Mouse (Mus musculus) limb, embryonic 11.5 days (tissue): Measurements from ENCODE around the gene Sdhd. TPM values are rescaled to one million over a fixed set of nuclear protein-coding genes. Genes with fewer than 3 reads are reported as not detected.

Experiments used
- ATAC-seq: fragments of 200-750 bp; cut with Nextera tagmentation; 2 replicates; pipeline ENCODE4 v1.8.0; 2017; ENCODE audit warnings: low read depth; ENCODE audit not compliant: insufficient number of reproducible peaks, low FRiP score, low TSS enrichment
- DNase-seq: peaks from one replicate; pipeline ENCODE4 v3.0.0-alpha.2; 2015; ENCODE audit warnings: low spot score
- H3K27ac ChIP-seq: fragments of 300-500 bp; sonication (generic); replicated peaks from 2 replicates; pipeline ENCODE4 v1.5.1; 2014; ENCODE audit warnings: low read depth, mild to moderate bottlenecking, low read length
- H3K27me3 ChIP-seq: fragments of 300-500 bp; sonication (generic); 2 replicates; pipeline ENCODE4 v1.6.1; 2014; ENCODE audit warnings: mild to moderate bottlenecking, low read length, mixed read lengths; ENCODE audit not compliant: control insufficient read depth, insufficient read depth
- H3K36me3 ChIP-seq: fragments of 300-500 bp; sonication (generic); 2 replicates; pipeline ENCODE4 v1.6.1; 2014; ENCODE audit warnings: mild to moderate bottlenecking, low read length, moderate library complexity, mixed read lengths; ENCODE audit not compliant: control insufficient read depth, insufficient read depth
- H3K4me1 ChIP-seq: fragments of 300-500 bp; sonication (generic); 2 replicates; pipeline ENCODE4 v1.6.1; 2014; ENCODE audit warnings: low read length, mixed read lengths; ENCODE audit not compliant: control insufficient read depth, insufficient read depth
- H3K4me2 ChIP-seq: fragments of 300-500 bp; sonication (generic); 2 replicates; pipeline ENCODE4 v1.6.1; 2014; ENCODE audit warnings: low read depth, mild to moderate bottlenecking, moderate library complexity; ENCODE audit not compliant: severe bottlenecking
- H3K4me3 ChIP-seq: fragments of 300-500 bp; sonication (generic); 2 replicates; pipeline ENCODE4 v1.5.1; 2014; ENCODE audit warnings: low read depth, low read length
- H3K9ac ChIP-seq: fragments of 300-500 bp; sonication (generic); 2 replicates; pipeline ENCODE4 v1.6.1; 2014; ENCODE audit warnings: mild to moderate bottlenecking, low read length
- H3K9me3 ChIP-seq: fragments of 300-500 bp; sonication (generic); 2 replicates; pipeline ENCODE4 v1.6.1; 2016; ENCODE audit warnings: low read length; ENCODE audit not compliant: control insufficient read depth
- WGBS: fragments of 180-500 bp; shearing (Covaris S2); extraction: QIAGEN DNeasy Blood & Tissue Kit; methylation state at CpG from one replicate; pipeline ENCODE4 v1.1.7; 2014; 5-methylcytosine and 5-hydroxymethylcytosine counted together
- polyA plus RNA-seq: library from polyadenylated mRNA; unstranded; fragments of >200 nt; fragmentation: Nextera tagmentation; extraction: Ambion mirVana; gene quantifications from 2 replicates; pipeline ENCODE4 v1.2.1, GENCODE M21; 2014

The Sdhd gene
- polyA plus RNA-seq, 1 experiment from 2014 or later = 303 TPM

- no peak overlapping the region for H3K27ac ChIP-seq
- H3K9me3 ChIP-seq = no peaks in the 10 kb centered on the region
- H3K36me3 ChIP-seq = no peaks in the 10 kb centered on the region
- no peak overlapping the region for H3K4me3 ChIP-seq
- no peak overlapping the region for H3K9ac ChIP-seq
- 80% methylated on average over 2 of the region's 2 CpGs for WGBS
- ATAC-seq (no peak), DNase-seq (no peak)
- no peak overlapping the region for H3K4me2 ChIP-seq
- no peaks in the 10 kb centered on the region for H3K27me3 ChIP-seq
- H3K4me1 ChIP-seq = no peaks in the 10 kb centered on the region
These were observed 50.1 kb downstream of the Sdhd start for GRCm38 (mm10) chr9:50553547-50553946.

DNA sequence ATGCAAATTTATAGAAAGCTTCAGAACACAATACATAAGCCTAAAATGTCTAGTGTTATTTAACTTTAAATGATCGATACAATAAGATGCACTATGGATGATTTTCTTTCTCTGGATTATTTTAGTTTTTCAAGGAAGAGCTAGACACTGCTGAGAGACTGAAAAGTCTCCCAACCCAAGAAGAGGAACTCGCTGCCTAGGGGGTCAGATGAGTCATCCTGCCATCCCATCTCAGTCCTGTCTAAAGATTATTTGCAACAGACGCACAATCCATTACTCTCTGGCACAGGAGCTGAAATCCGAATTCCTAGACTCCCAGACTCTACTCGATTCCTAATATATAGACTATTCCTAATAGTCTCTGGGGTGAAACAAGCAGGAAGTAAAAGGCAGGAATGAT is 51.4 kb downstream of the Sdhd start:
- 78% methylated on average over 5 of the region's 5 CpGs for WGBS
- no peak overlapping the region for H3K4me3 ChIP-seq

DNA sequence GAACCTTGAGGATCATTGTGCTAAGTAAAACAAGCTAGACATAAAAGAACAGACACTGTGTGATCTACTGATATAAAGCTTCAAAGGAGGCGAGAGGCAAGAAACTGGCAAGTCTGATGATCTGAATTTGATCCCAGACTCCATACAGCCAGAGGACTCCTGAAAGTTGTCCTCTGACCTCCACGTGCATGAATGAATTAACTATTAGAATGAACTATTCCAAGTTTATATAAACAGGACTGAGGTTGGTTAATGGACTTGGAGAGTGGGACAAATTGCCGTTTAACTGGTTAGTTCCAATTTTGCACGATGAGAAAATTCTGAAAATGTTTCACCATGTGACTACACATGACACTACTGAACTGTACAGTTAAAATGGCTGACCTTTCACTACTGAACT is 54.7 kb downstream of the Sdhd start:
- Histone ChIP-seq H3K27ac (no peak overlapping the region), H3K36me3 (no peaks in the 10 kb centered on the region), H3K9me3 (no peaks in the 10 kb centered on the region), H3K27me3 (no peaks in the 10 kb centered on the region), H3K9ac (no peak overlapping the region), H3K4me2 (no peak overlapping the region), H3K4me3 (no peak overlapping the region), H3K4me1 (no peaks in the 10 kb centered on the region)
- no peak for DNase-seq
- WGBS = 83% methylated on average over 4 of the region's 4 CpGs
- no peak for ATAC-seq

More for the DNA sequence above, 51.4 kb downstream of the Sdhd start:
- H3K36me3 ChIP-seq = no peaks in the 10 kb centered on the region
- H3K27ac ChIP-seq = no peak overlapping the region
- no peak for ATAC-seq
- H3K9ac ChIP-seq = no peak overlapping the region
- DNase-seq = no peak
- H3K27me3 ChIP-seq = no peaks in the 10 kb centered on the region
- H3K4me1 ChIP-seq = no peaks in the 10 kb centered on the region
- no peaks in the 10 kb centered on the region for H3K9me3 ChIP-seq
- no peak overlapping the region for H3K4me2 ChIP-seq

GRCm38 (mm10) chr9:50547859-50548478 is 55.6 kb downstream of the Sdhd start:
- ATAC-seq = no peak
- Histone ChIP-seq H3K9me3 (no peaks in the 10 kb centered on the region), H3K27me3 (no peaks in the 10 kb centered on the region), H3K4me2 (no peak overlapping the region), H3K9ac (no peak overlapping the region), H3K36me3 (no peaks in the 10 kb centered on the region), H3K27ac (no peak overlapping the region), H3K4me1 (no peaks in the 10 kb centered on the region), H3K4me3 (no peak overlapping the region)
- WGBS = 30% methylated on average over 5 of the region's 5 CpGs
- no peak for DNase-seq

Other genes with a start within 250 kb of the Sdhd start
- 0.28 and 0.35 TPM in 2 replicates for gene Plet1, start 109.3 kb downstream of the Sdhd start, polyA plus RNA-seq
- 55.3 and 58.0 TPM in 2 replicates for gene Pts, start 75.1 kb downstream of the Sdhd start, polyA plus RNA-seq
- gene Il18, start 49.0 kb downstream of the Sdhd start, polyA plus RNA-seq = 0.85 and 0.88 TPM in 2 replicates
- 0.16 and 0.17 TPM in 2 replicates for gene Bco2, start 48.6 kb downstream of the Sdhd start, polyA plus RNA-seq
- gene Tex12, start 42.5 kb downstream of the Sdhd start, polyA plus RNA-seq = not detected in 2 replicates
- gene Timm8b, start 98 bp upstream of the Sdhd start, polyA plus RNA-seq = 297 and 308 TPM in 2 replicates
- gene Pih1d2, start 13.5 kb upstream of the Sdhd start, polyA plus RNA-seq = 5.0 and 5.6 TPM in 2 replicates
- 29.7 and 32.3 TPM in 2 replicates for gene Nkapd1, start 13.7 kb upstream of the Sdhd start, polyA plus RNA-seq
- gene Dlat, start 56.0 kb upstream of the Sdhd start, polyA plus RNA-seq = 60.0 and 63.7 TPM in 2 replicates
- gene Dixdc1, start 135.7 kb upstream of the Sdhd start, polyA plus RNA-seq = 27.6 and 30.6 TPM in 2 replicates
- gene 2310030G06Rik, start 142.7 kb upstream of the Sdhd start, polyA plus RNA-seq = 1.7 and 2.8 TPM in 2 replicates
- gene Cryab, start 147.5 kb upstream of the Sdhd start, polyA plus RNA-seq = 8.9 and 13.3 TPM in 2 replicates
- gene Hspb2, start 148.5 kb upstream of the Sdhd start, polyA plus RNA-seq = 3.1 and 3.5 TPM in 2 replicates
- gene Fdxacb1, start 164.4 kb upstream of the Sdhd start, polyA plus RNA-seq = 11.8 and 12.5 TPM in 2 replicates
- 36.9 and 40.4 TPM in 2 replicates for gene Alg9, start 171.2 kb upstream of the Sdhd start, polyA plus RNA-seq
- gene 1110032A03Rik, start 171.7 kb upstream of the Sdhd start, polyA plus RNA-seq = 28.9 and 30.7 TPM in 2 replicates
- 126 and 133 TPM in 2 replicates for gene Ppp2r1b, start 241.5 kb upstream of the Sdhd start, polyA plus RNA-seq